Mouse (Mus musculus): ENCODE data around the gene Kbtbd12.

GRCm38 (mm10) chr6:88588581-88589256 lies 49.0 kb downstream of the Kbtbd12 start:
- TF ChIP-seq CTCF (IDR thresholded peaks at IDR 0.05; ENCODE audit: extremely low read depth, insufficient read depth, insufficient read length, insufficient replicate concordance) (no peak), POLR2A (IDR thresholded peaks at IDR 0.05; ENCODE audit: low read depth, low read length) (no peak)
